Mouse (Mus musculus) liver, adult 2 months (tissue): ENCODE results near the gene Herc2.

Source experiments
- CTCF ChIP-seq: fragments of 200-500 bp; IDR thresholded peaks from 2 replicates; pipeline ENCODE4 v1.5.1; 2011; ENCODE audit warnings: low read depth, low read length, control low read depth
- POLR2A ChIP-seq: fragments of 200-500 bp; IDR thresholded peaks from 2 replicates; pipeline ENCODE4 v1.6.1; 2011; ENCODE audit warnings: low read length, control low read depth; ENCODE audit not compliant: insufficient read depth; ENCODE audit errors: extremely low read depth

DNA sequence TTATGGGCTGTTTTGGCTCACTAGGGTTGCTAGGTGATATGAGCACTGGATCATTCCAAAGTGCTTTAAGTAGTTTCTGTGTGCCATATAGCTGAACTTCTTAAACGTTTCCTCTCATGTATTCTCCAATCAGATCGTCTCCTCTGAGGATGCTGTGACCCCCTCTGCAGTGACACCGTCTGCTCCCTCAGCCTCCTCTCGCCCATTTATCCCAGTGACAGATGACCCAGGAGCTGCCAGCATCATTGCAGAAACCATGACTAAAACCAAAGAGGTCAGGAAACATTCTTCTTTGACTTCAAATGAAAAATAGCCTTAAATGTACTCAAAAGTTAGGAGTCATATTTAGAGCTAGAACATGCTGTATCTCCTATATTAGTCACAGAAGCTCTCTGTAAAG lies 141.7 kb downstream of the Herc2 start:
- no peak for TF ChIP-seq CTCF
- no peak for TF ChIP-seq POLR2A
